Mouse (Mus musculus) lung, adult 10 weeks (tissue): ENCODE measurements around the gene BC051665. TPM values are rescaled to one million over a fixed set of nuclear protein-coding genes. Genes with fewer than 3 reads are reported as not detected.

Experiments used
- polyA plus RNA-seq: library from polyadenylated mRNA; stranded (reverse); fragments of 350-450 nt; fragmentation: Illumina TruSeq; extraction: RNeasy Lipid Tissue Mini Kit (QIAGEN cat#74804); gene quantifications from one replicate; pipeline ENCODE4 v1.2.3, GENCODE M21; 2014; ENCODE audit warnings: low read depth, low replicate concordance; ENCODE audit not compliant: insufficient read depth

The BC051665 gene
- not detected for polyA plus RNA-seq

GRCm38 (mm10) chr13:60786264-60786663 lies at the start of gene BC051665:
TSS of gene BC051665 (minus strand) at chr13:60786364.

GRCm38 (mm10) chr13:60802749-60803148 lies 16.6 kb upstream of the BC051665 start, which contains the start of gene Ctsll3:
TSS of gene Ctsll3 (minus strand) at chr13:60802849.

Other genes starting within 250 kb of the BC051665 start
- 25.0 TPM for gene Dapk1, start 184.4 kb downstream of the BC051665 start, polyA plus RNA-seq
- gene Ctsll3, start 16.5 kb upstream of the BC051665 start, polyA plus RNA-seq, result not detected
- 0.82 TPM for gene 4930486L24Rik, start 78.1 kb upstream of the BC051665 start, polyA plus RNA-seq
- gene Gm49392, start 110.5 kb upstream of the BC051665 start, polyA plus RNA-seq, result 3.8 TPM
- 30.0 TPM for gene Ctla2b, start 111.1 kb upstream of the BC051665 start, polyA plus RNA-seq
- gene Tpbpb, start 118.5 kb upstream of the BC051665 start, polyA plus RNA-seq, result not detected
- gene Gm49393, start 149.2 kb upstream of the BC051665 start, polyA plus RNA-seq, result not detected
- 27.7 TPM for gene Gm49391, start 150.2 kb upstream of the BC051665 start, polyA plus RNA-seq
- 546 TPM for gene Ctla2a, start 150.3 kb upstream of the BC051665 start, polyA plus RNA-seq
- gene Tpbpa, start 155.6 kb upstream of the BC051665 start, polyA plus RNA-seq, result not detected
- not detected for gene Ctsj, start 219.6 kb upstream of the BC051665 start, polyA plus RNA-seq